Mouse (Mus musculus): ENCODE data around the gene Ptgir. TPM values are rescaled to one million over a fixed set of nuclear protein-coding genes. Genes with fewer than 3 reads are reported as not detected.
"Not testable (repeated sequence)": the region's sequence is repeated elsewhere in the genome, so short reads cannot be mapped to it uniquely, and the experiment has no call there.

Gene Ptgir
- polyA plus RNA-seq, 1 experiment, result 5.7 TPM

GRCm38 (mm10) chr7:16947349-16947895 is 41.1 kb downstream of the Ptgir start:
- no peaks in the 10 kb centered on the region for H3K27me3 ChIP-seq (ENCODE audit: control insufficient read depth, insufficient read depth, insufficient read length)
- TF ChIP-seq MYOD1 (IDR thresholded peaks at IDR 0.05; ENCODE audit: control insufficient read depth, insufficient read length, low read depth) (no peak), CTCF (IDR thresholded peaks at IDR 0.05; ENCODE audit: control insufficient read depth, insufficient read depth, insufficient read length) (no peak), MAX (IDR thresholded peaks at IDR 0.05) (no peak), FOSL1 (IDR thresholded peaks at IDR 0.05; ENCODE audit: insufficient read depth, low read length, poor library complexity, severe bottlenecking) (no peak), MYOG (IDR thresholded peaks at IDR 0.05; ENCODE audit: control insufficient read depth, extremely low read depth, insufficient read length) (no peak), USF1 (IDR thresholded peaks at IDR 0.05; ENCODE audit: low read depth) (no peak), CEBPB (IDR thresholded peaks at IDR 0.05; ENCODE audit: low read depth) (no peak)
- no peaks in the 10 kb centered on the region for H3K36me3 ChIP-seq (ENCODE audit: control insufficient read depth, insufficient read depth)
- H3K79me2 ChIP-seq (ENCODE audit: control insufficient read depth, insufficient read depth), result no peaks in the 10 kb centered on the region
- H3ac ChIP-seq (ENCODE audit: control insufficient read depth, insufficient read length, low read depth), result peak overlapping the region; percentile 36
- H3K4me3 ChIP-seq (ENCODE audit: insufficient read depth, poor library complexity, severe bottlenecking), result no peak overlapping the region
- no peaks in the 10 kb centered on the region for H3K79me3 ChIP-seq (ENCODE audit: low read depth)

- Histone ChIP-seq H3K79me3 (ENCODE audit: low read depth) (no peaks in the 10 kb centered on the region), H3K27me3 (ENCODE audit: control insufficient read depth, insufficient read depth, insufficient read length) (no peaks in the 10 kb centered on the region), H3K36me3 (ENCODE audit: control insufficient read depth, insufficient read depth) (no peaks in the 10 kb centered on the region), H3K4me3 (ENCODE audit: insufficient read depth, poor library complexity, severe bottlenecking) (no peak overlapping the region), H3ac (ENCODE audit: control insufficient read depth, insufficient read length, low read depth) (peak overlapping the region; percentile 51), H3K79me2 (ENCODE audit: control insufficient read depth, insufficient read depth) (no peaks in the 10 kb centered on the region)
- TF ChIP-seq MYOD1 (IDR thresholded peaks at IDR 0.05; ENCODE audit: control insufficient read depth, insufficient read length, low read depth) (peak; percentile 93), CEBPB (IDR thresholded peaks at IDR 0.05; ENCODE audit: low read depth) (no peak)
These were observed 41.7 kb downstream of the Ptgir start for GRCm38 (mm10) chr7:16947959-16948361.

GRCm38 (mm10) chr7:16948923-16949458 is 42.7 kb downstream of the Ptgir start:
- no peak for TF ChIP-seq FOSL1 (IDR thresholded peaks at IDR 0.05; ENCODE audit: insufficient read depth, low read length, poor library complexity, severe bottlenecking)
- TF ChIP-seq CTCF (IDR thresholded peaks at IDR 0.05; ENCODE audit: control insufficient read depth, insufficient read depth, insufficient read length), result no peak
- TF ChIP-seq USF1 (IDR thresholded peaks at IDR 0.05; ENCODE audit: low read depth), result no peak
- no peak for TF ChIP-seq CEBPB (IDR thresholded peaks at IDR 0.05; ENCODE audit: low read depth)
- TF ChIP-seq MAX (IDR thresholded peaks at IDR 0.05), result no peak
- TF ChIP-seq MYOG (IDR thresholded peaks at IDR 0.05; ENCODE audit: control insufficient read depth, extremely low read depth, insufficient read length), result no peak
- TF ChIP-seq MYOD1 (IDR thresholded peaks at IDR 0.05; ENCODE audit: control insufficient read depth, insufficient read length, low read depth), result peak; percentile 64
- no peaks in the 10 kb centered on the region for H3K27me3 ChIP-seq (ENCODE audit: control insufficient read depth, insufficient read depth, insufficient read length)
- no peak overlapping the region for H3ac ChIP-seq (ENCODE audit: control insufficient read depth, insufficient read length, low read depth)
- H3K79me2 ChIP-seq (ENCODE audit: control insufficient read depth, insufficient read depth), result no peaks in the 10 kb centered on the region
- H3K79me3 ChIP-seq (ENCODE audit: low read depth), result no peaks in the 10 kb centered on the region
- H3K36me3 ChIP-seq (ENCODE audit: control insufficient read depth, insufficient read depth), result no peaks in the 10 kb centered on the region
- no peak overlapping the region for H3K4me3 ChIP-seq (ENCODE audit: insufficient read depth, poor library complexity, severe bottlenecking)

- no peaks in the 10 kb centered on the region for H3K79me3 ChIP-seq (ENCODE audit: low read depth)
- no peaks in the 10 kb centered on the region for H3K27me3 ChIP-seq (ENCODE audit: control insufficient read depth, insufficient read depth, insufficient read length)
- TF ChIP-seq CTCF (IDR thresholded peaks at IDR 0.05; ENCODE audit: control insufficient read depth, insufficient read depth, insufficient read length) (peak; percentile 75), MAX (IDR thresholded peaks at IDR 0.05) (no peak)
- no peaks in the 10 kb centered on the region for H3K36me3 ChIP-seq (ENCODE audit: control insufficient read depth, insufficient read depth)
- H3K79me2 ChIP-seq (ENCODE audit: control insufficient read depth, insufficient read depth), result no peaks in the 10 kb centered on the region
- no peak overlapping the region for H3K4me3 ChIP-seq (ENCODE audit: insufficient read depth, poor library complexity, severe bottlenecking)
- peak overlapping the region; percentile 7 for H3ac ChIP-seq (ENCODE audit: control insufficient read depth, insufficient read length, low read depth)
These were observed 43.9 kb downstream of the Ptgir start for GRCm38 (mm10) chr7:16949908-16950841.

GRCm38 (mm10) chr7:16950861-16951635 is 44.8 kb downstream of the Ptgir start:
- Histone ChIP-seq H3K36me3 (ENCODE audit: control insufficient read depth, insufficient read depth) (no peaks in the 10 kb centered on the region), H3K79me2 (ENCODE audit: control insufficient read depth, insufficient read depth) (no peaks in the 10 kb centered on the region), H3K4me3 (ENCODE audit: insufficient read depth, poor library complexity, severe bottlenecking) (no peak overlapping the region), H3ac (ENCODE audit: control insufficient read depth, insufficient read length, low read depth) (no peak overlapping the region), H3K79me3 (ENCODE audit: low read depth) (no peaks in the 10 kb centered on the region), H3K27me3 (ENCODE audit: control insufficient read depth, insufficient read depth, insufficient read length) (no peaks in the 10 kb centered on the region)
- TF ChIP-seq USF1 (IDR thresholded peaks at IDR 0.05; ENCODE audit: low read depth) (no peak), CTCF (IDR thresholded peaks at IDR 0.05; ENCODE audit: control insufficient read depth, insufficient read depth, insufficient read length) (peak; percentile 73)

GRCm38 (mm10) chr7:16953776-16954175 is 47.5 kb downstream of the Ptgir start:
- not testable (repeated sequence) for H3K79me2 ChIP-seq (ENCODE audit: control insufficient read depth, insufficient read depth); H3ac ChIP-seq (ENCODE audit: control insufficient read depth, insufficient read length, low read depth); H3K79me3 ChIP-seq (ENCODE audit: low read depth); H3K4me3 ChIP-seq (ENCODE audit: insufficient read depth, poor library complexity, severe bottlenecking); H3K36me3 ChIP-seq (ENCODE audit: control insufficient read depth, insufficient read depth); H3K27me3 ChIP-seq (ENCODE audit: control insufficient read depth, insufficient read depth, insufficient read length)

Data from C2C12 (cell line).